Mouse (Mus musculus) forebrain, embryonic 11.5 days (tissue): Measurements from ENCODE around the gene Nsmce4a. TPM values are rescaled to one million over a fixed set of nuclear protein-coding genes. Genes with fewer than 3 reads are reported as not detected.
A peak's percentile ranks its signal among the peaks of the same experiment; 100 is the strongest.
"Not testable (repeated sequence)": the region's sequence is repeated elsewhere in the genome, so short reads cannot be mapped to it uniquely, and the experiment has no call there.

Experiments
- ATAC-seq: fragments of 200-750 bp; cut with Nextera tagmentation; replicated peaks from 2 replicates; pipeline ENCODE4 v1.8.0; 2017; ENCODE audit warnings: moderate TSS enrichment; ENCODE audit not compliant: low FRiP score
- DNase-seq: peaks from one replicate; pipeline ENCODE4 v3.0.0-alpha.2; 2017; ENCODE audit warnings: low spot score
- H3K27ac ChIP-seq: fragments of 300-500 bp; sonication (generic); 2 replicates; pipeline ENCODE4 v1.5.1; 2014; ENCODE audit warnings: low read depth, low read length
- H3K27me3 ChIP-seq: fragments of 300-500 bp; sonication (generic); 2 replicates; pipeline ENCODE4 v1.6.1; 2014; ENCODE audit warnings: mild to moderate bottlenecking, low read length, mixed read lengths; ENCODE audit not compliant: control insufficient read depth, insufficient read depth
- H3K36me3 ChIP-seq: fragments of 300-500 bp; sonication (generic); 2 replicates; pipeline ENCODE4 v1.6.1; 2014; ENCODE audit warnings: mild to moderate bottlenecking, low read length, moderate library complexity, mixed read lengths; ENCODE audit not compliant: control insufficient read depth, insufficient read depth
- H3K4me1 ChIP-seq: fragments of 300-500 bp; sonication (generic); replicated peaks from 2 replicates; pipeline ENCODE4 v1.6.1; 2014; ENCODE audit warnings: low read length, mixed read lengths; ENCODE audit not compliant: control insufficient read depth, insufficient read depth
- H3K4me2 ChIP-seq: fragments of 300-500 bp; sonication (generic); 2 replicates; pipeline ENCODE4 v1.6.1; 2014; ENCODE audit warnings: low read depth, mild to moderate bottlenecking, low read length, moderate library complexity, mixed read lengths; ENCODE audit not compliant: severe bottlenecking
- H3K4me3 ChIP-seq: fragments of 300-500 bp; sonication (generic); 2 replicates; pipeline ENCODE4 v1.5.1; 2014; ENCODE audit warnings: low read depth, low read length
- H3K9ac ChIP-seq: fragments of 300-500 bp; sonication (generic); 2 replicates; pipeline ENCODE4 v1.6.1; 2014; ENCODE audit warnings: low read length
- H3K9me3 ChIP-seq: fragments of 300-500 bp; sonication (generic); 2 replicates; pipeline ENCODE4 v1.6.1; 2016; ENCODE audit warnings: low read length, mixed read lengths; ENCODE audit not compliant: control insufficient read depth
- WGBS: fragments of 180-500 bp; shearing (Covaris S2); extraction: QIAGEN DNeasy Blood & Tissue Kit; methylation state at CpG from one replicate; pipeline ENCODE4 v1.1.7; 2014; 5-methylcytosine and 5-hydroxymethylcytosine counted together
- polyA plus RNA-seq: library from polyadenylated mRNA; unstranded; fragments of >200 nt; fragmentation: Nextera tagmentation; extraction: Ambion mirVana; gene quantifications from 2 replicates; pipeline ENCODE4 v1.2.1, GENCODE M21; 2014

Nsmce4a gene
- polyA plus RNA-seq, 1 experiment from 2014 or later: 215 TPM

DNA sequence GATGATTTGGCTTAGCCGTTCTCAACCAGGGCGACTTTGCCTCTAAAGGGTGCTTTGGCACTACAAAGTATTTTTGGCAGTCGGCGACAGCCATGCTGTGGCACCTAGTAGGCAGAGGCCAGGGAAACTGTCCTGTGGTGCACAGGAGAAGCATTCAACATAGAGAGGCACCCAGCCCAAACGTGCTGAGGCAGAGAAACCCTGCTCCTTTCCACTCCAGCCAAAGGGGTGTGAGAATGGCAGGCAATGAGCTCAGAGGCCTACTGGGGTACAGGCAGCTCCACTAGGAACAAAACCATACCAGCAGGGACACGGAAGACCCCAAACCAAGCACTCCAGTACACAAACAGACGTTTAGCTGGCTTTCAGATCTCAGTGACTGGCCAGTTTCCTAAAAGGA is 32.7 kb downstream of the Nsmce4a start:
- DNase-seq (no peak), ATAC-seq (no peak)
- Histone ChIP-seq H3K4me3 (no peak overlapping the region), H3K9ac (no peak overlapping the region), H3K27ac (no peak overlapping the region), H3K36me3 (peaks cover 20% of the 10 kb centered on the region), H3K4me2 (no peak overlapping the region), H3K9me3 (no peaks in the 10 kb centered on the region), H3K27me3 (no peaks in the 10 kb centered on the region), H3K4me1 (no peaks in the 10 kb centered on the region)
- 92% methylated on average over 7 of the region's 7 CpGs for WGBS

DNA sequence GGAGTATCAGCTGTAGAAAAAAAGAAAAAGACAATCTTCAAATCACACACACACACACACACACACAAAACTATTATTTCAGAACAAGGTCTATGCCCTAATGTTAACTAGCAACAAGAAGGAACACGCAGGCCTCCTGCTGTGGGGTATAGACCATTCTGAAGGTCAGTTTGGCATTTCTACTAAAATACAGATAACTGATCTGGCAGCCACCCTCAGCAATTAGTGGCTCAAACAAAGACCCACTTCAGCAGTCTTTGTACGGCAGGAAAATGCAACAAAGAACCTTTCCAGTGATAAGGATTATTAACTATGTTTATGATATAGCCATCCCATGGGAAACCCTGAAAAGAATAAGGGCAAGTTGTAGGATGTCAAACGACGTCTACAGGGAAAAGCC is 35.9 kb downstream of the Nsmce4a start:
- Histone ChIP-seq H3K4me1 (no peaks in the 10 kb centered on the region), H3K27me3 (no peaks in the 10 kb centered on the region), H3K4me3 (no peak overlapping the region), H3K9ac (no peak overlapping the region), H3K36me3 (peaks cover 10% of the 10 kb centered on the region), H3K4me2 (no peak overlapping the region), H3K27ac (no peak overlapping the region), H3K9me3 (no peaks in the 10 kb centered on the region)
- 93% methylated on average over 4 of the region's 4 CpGs for WGBS
- DNase-seq (no peak), ATAC-seq (no peak)

DNA sequence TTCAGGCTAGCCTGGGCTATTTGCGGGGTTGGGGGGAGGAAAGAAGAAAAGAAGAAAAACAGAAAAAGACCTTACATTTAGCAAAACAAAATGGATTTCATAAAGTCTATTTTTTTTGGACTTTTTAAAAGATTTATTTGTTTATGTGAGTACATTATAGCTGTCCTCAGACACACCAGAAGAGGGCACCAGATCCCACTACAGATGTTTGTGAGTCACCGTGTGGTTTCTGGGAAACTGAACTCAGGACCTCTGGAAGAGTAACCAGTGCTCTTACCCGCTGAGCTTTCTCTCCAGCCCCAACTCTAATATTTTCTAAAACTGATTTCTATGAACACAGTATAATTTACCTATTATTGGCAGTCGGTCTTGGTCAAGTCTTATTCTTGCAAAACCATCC is 37.7 kb downstream of the Nsmce4a start:
- Histone ChIP-seq H3K27ac (no peak overlapping the region), H3K4me3 (no peak overlapping the region), H3K36me3 (peaks cover 10% of the 10 kb centered on the region), H3K27me3 (no peaks in the 10 kb centered on the region), H3K9ac (no peak overlapping the region), H3K4me2 (no peak overlapping the region), H3K4me1 (no peaks in the 10 kb centered on the region), H3K9me3 (no peaks in the 10 kb centered on the region)
- WGBS: 92% methylated on average over 4 of the region's 4 CpGs
- ATAC-seq: no peak
- no peak for DNase-seq

DNA sequence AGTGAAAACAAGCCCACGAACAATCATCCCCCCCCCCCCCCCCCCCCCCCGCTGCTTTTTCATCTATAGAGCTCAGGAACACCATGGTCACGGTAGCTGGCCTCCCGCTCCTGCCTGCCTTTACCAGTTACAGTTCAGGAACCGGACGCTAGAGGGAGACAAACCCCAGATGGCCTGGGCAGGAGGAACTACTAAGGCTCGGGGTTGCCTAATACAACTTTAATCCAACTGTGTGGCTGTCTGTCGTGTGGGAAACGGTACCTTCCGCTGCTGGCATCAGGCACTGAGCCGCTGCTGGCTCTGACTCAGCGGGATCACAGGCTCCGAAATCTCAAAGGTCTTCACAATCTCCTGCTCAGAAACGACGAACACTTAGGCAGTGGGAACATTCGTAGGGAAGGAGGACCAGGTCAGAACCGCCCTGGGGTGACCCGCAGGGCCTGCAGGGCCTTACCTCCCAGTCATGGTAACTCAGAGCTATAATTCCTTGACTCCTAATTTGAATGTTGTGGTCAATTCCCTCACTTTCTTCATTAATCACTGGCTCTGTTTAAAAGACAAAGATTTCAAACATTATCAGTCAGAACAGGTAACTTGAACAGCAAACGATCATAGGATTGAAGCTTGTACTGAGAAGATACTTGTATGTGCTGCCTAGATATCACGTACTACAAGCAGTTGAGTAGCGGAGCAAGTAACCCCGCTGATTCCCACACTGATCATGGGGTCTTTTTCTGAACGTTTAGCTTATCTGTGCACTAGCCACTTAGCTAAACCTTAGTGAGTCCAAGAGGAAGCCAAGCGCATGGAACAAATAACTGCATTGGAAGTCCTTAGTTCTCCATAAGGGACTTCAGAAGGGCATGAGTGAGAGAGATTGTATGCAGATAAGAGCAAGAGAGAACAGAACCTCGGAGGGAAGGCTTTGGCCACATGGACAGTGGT is 39.3 kb downstream of the Nsmce4a start:
- 50% methylated on average over 25 of the region's 25 CpGs for WGBS
- DNase-seq (peak; percentile 92), ATAC-seq (peak; percentile 81)
- Histone ChIP-seq H3K36me3 (peaks cover 5% of the 10 kb centered on the region), H3K4me3 (no peak overlapping the region), H3K4me1 (0 out of 2 replicates have a peak, but pooled peaks cover 2% of the 10 kb centered on the region), H3K27ac (no peak overlapping the region), H3K4me2 (no peak overlapping the region), H3K9ac (no peak overlapping the region), H3K27me3 (no peaks in the 10 kb centered on the region), H3K9me3 (no peaks in the 10 kb centered on the region)

DNA sequence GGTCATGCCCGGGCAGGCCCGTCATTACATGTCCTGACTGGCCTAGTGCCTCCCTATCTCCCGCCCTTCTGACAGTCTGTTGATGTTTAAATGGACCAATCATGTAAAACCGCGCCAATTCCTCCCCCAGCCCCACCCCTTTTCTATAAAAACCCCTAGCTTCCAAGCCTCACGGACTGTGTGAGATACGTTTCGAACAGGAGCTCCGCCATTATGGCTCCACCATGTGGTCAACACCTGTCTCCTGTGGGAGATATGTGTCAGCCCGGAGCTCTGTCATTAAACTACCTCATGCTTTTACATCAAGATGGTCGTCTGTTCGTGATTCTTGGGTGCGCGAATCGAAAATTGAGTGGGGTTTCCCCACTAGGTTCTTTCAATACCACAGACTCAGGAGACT is 41.8 kb downstream of the Nsmce4a start:
- WGBS: 95% methylated on average over 14 of the region's 15 CpGs

DNA sequence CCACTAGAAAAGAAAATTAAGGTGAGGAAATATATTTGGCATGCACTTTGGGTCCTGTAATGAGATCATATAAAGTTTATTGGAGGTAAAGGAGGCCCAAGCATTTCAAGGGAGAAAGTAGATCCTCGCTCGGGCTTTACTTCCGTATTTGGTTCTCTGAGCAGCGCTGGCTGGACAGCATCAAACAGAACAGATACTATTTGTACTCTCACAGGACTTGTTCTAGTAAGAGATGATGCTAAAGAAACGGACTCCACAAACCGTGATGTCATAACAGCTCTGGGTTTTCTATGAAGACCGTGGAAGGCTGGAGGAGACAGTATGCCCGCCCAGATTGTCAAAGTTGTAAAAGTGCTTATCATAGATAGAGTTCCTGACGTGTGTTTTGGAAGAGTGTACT is 45.6 kb downstream of the Nsmce4a start:
- no peak overlapping the region for H3K9ac ChIP-seq
- H3K27ac ChIP-seq: no peak overlapping the region
- no peaks in the 10 kb centered on the region for H3K27me3 ChIP-seq
- DNase-seq: no peak
- H3K9me3 ChIP-seq: no peaks in the 10 kb centered on the region
- no peak overlapping the region for H3K4me2 ChIP-seq
- H3K36me3 ChIP-seq: peaks cover 5% of the 10 kb centered on the region; the same call in 1 of the 2 replicates
- 0 out of 2 replicates have a peak, but pooled peaks cover 2% of the 10 kb centered on the region for H3K4me1 ChIP-seq
- no peak overlapping the region for H3K4me3 ChIP-seq
- WGBS: 88% methylated on average over 9 of the region's 9 CpGs
- no peak for ATAC-seq

More for the DNA sequence above, 41.8 kb downstream of the Nsmce4a start:
- DNase-seq, H3K27me3 ChIP-seq, H3K4me2 ChIP-seq, H3K9me3 ChIP-seq, H3K27ac ChIP-seq, ATAC-seq, H3K4me3 ChIP-seq, H3K4me1 ChIP-seq, H3K9ac ChIP-seq, H3K36me3 ChIP-seq: not testable (repeated sequence)

DNA sequence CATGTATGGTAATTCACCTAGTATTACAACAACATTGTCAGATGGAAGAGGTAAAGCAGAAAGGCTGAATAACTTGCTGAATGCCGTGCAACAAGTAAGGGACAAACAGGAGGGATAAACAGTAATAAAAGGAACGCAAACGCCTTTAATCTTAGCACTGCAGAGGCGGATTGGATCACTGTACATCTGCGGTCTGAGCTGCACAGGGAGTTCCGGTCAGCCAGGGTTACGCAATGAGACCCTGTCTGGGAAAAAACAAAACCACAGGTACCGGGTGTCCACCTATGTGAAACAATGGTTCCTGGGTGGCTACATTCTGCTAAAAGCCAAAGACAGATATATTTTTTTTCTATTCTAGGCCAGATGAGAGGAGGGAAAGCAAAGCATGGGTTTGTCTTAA is 49.5 kb downstream of the Nsmce4a start:
- DNase-seq: no peak
- no peak overlapping the region for H3K4me2 ChIP-seq
- no peak for ATAC-seq
- no peaks in the 10 kb centered on the region for H3K9me3 ChIP-seq
- no peak overlapping the region for H3K4me3 ChIP-seq
- no peaks in the 10 kb centered on the region for H3K36me3 ChIP-seq
- WGBS: 92% methylated on average over 8 of the region's 8 CpGs
- no peaks in the 10 kb centered on the region for H3K27me3 ChIP-seq
- H3K27ac ChIP-seq: no peak overlapping the region
- H3K4me1 ChIP-seq: no peaks in the 10 kb centered on the region; the same call in 1 of the 2 replicates
- H3K9ac ChIP-seq: no peak overlapping the region

DNA sequence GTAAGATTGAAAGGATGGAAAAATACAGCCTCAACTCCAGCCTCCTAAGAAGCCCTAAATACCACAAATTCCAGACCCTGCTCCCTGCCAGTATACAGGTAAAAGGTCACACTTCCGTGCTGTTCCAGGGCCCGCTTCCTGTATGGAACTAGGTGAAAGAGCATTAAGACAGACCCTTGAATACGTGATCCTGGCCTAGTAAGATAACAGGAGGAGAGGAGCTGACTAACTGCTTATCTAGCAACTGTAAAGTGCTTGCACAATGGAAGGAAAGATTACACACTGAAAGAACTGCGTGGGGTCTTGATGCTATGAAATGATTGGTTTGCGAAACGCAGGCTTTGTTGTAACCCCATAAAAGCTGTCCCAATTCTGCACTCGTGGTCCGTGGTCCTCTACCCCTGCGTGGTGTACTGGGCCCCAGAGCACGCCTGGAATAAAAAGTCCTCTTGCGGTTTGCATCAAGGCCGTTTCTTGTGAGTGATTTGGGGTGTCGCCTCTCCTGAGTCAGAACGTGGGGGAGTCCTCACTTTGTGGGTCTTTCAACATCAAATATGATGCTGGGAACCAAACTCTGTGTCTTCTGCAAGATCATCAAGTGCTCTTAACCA is 52.0 kb downstream of the Nsmce4a start:
- ATAC-seq (no peak), DNase-seq (no peak)
- Histone ChIP-seq H3K9ac (no peak overlapping the region), H3K36me3 (no peaks in the 10 kb centered on the region), H3K27ac (no peak overlapping the region), H3K4me1 (no peaks in the 10 kb centered on the region; the same call in 1 of the 2 replicates), H3K9me3 (no peaks in the 10 kb centered on the region), H3K4me3 (no peak overlapping the region), H3K4me2 (no peak overlapping the region), H3K27me3 (no peaks in the 10 kb centered on the region)
- WGBS: 90% methylated on average over 14 of the region's 14 CpGs
